Mouse (Mus musculus): ENCODE data around the gene Pla1a.
"Not testable (repeated sequence)": the region's sequence is repeated elsewhere in the genome, so short reads cannot be mapped to it uniquely, and the experiment has no call there.

The Pla1a gene

GRCm38 (mm10) chr16:38459990-38460389, 27.0 kb upstream of the Pla1a start:
- in situ Hi-C loops (cut with MboI; ENCODE audit: low sequenced_read_pairs): loop anchor here (10.0 kb wide), 1 partner anchor 115 kb away; the partner anchor contains the start of genes Cox17, Gm21987 and Maats1

- in situ Hi-C loops (cut with MboI; ENCODE audit: low sequenced_read_pairs): no loop called here
These were observed 25.8 kb upstream of the Pla1a start for GRCm38 (mm10) chr16:38458600-38459280.

- in situ Hi-C loops (cut with MboI; ENCODE audit: low sequenced_read_pairs): no loop called here
These were observed 24.0 kb upstream of the Pla1a start for GRCm38 (mm10) chr16:38456812-38457567.

GRCm38 (mm10) chr16:38455511-38456418, 22.8 kb upstream of the Pla1a start, which contains the start of gene Cd80:
Cd80 (plus strand) TSS chr16:38455561.
- in situ Hi-C loops (cut with MboI; ENCODE audit: low sequenced_read_pairs): no loop called here

GRCm38 (mm10) chr16:38454533-38455254, 21.7 kb upstream of the Pla1a start:
- in situ Hi-C loops (cut with MboI; ENCODE audit: low sequenced_read_pairs): no loop called here

- in situ Hi-C loops (cut with MboI; ENCODE audit: low sequenced_read_pairs): no loop called here
These were observed 21.0 kb upstream of the Pla1a start for GRCm38 (mm10) chr16:38453952-38454351.

GRCm38 (mm10) chr16:38453203-38453553, 20.2 kb upstream of the Pla1a start:
- in situ Hi-C loops (cut with MboI; ENCODE audit: low sequenced_read_pairs): no loop called here

- in situ Hi-C loops (cut with MboI; ENCODE audit: low sequenced_read_pairs): no loop called here
These were observed 19.7 kb upstream of the Pla1a start, which contains the start of gene Adprh for GRCm38 (mm10) chr16:38452442-38453202. Adprh (minus strand) TSS chr16:38452703.

- in situ Hi-C loops (cut with MboI; ENCODE audit: low sequenced_read_pairs): no loop called here
These were observed 18.7 kb upstream of the Pla1a start for GRCm38 (mm10) chr16:38451421-38452205.

GRCm38 (mm10) chr16:38450707-38451106, 17.8 kb upstream of the Pla1a start:
- in situ Hi-C loops (cut with MboI; ENCODE audit: low sequenced_read_pairs): no loop called here

- in situ Hi-C loops (cut with MboI; ENCODE audit: low sequenced_read_pairs): no loop called here
These were observed 15.5 kb upstream of the Pla1a start for GRCm38 (mm10) chr16:38448458-38448857.

- in situ Hi-C loops (cut with MboI; ENCODE audit: low sequenced_read_pairs): no loop called here
These were observed 14.4 kb upstream of the Pla1a start for GRCm38 (mm10) chr16:38447366-38447765.

GRCm38 (mm10) chr16:38446141-38446540, 13.2 kb upstream of the Pla1a start:
- in situ Hi-C loops (cut with MboI; ENCODE audit: low sequenced_read_pairs): not testable (repeated sequence)

- in situ Hi-C loops (cut with MboI; ENCODE audit: low sequenced_read_pairs): no loop called here
These were observed 12.6 kb upstream of the Pla1a start for GRCm38 (mm10) chr16:38445576-38445975.

GRCm38 (mm10) chr16:38445046-38445445, 12.1 kb upstream of the Pla1a start:
- in situ Hi-C loops (cut with MboI; ENCODE audit: low sequenced_read_pairs): no loop called here

GRCm38 (mm10) chr16:38443721-38444464, 10.9 kb upstream of the Pla1a start:
- in situ Hi-C loops (cut with MboI; ENCODE audit: low sequenced_read_pairs): no loop called here

GRCm38 (mm10) chr16:38442216-38442615, 9.3 kb upstream of the Pla1a start:
- in situ Hi-C loops (cut with MboI; ENCODE audit: low sequenced_read_pairs): no loop called here

GRCm38 (mm10) chr16:38441611-38442010, 8.7 kb upstream of the Pla1a start:
- in situ Hi-C loops (cut with MboI; ENCODE audit: low sequenced_read_pairs): no loop called here
